Mouse (Mus musculus): ENCODE results near the gene Arhgap25. TPM values are rescaled to one million over a fixed set of nuclear protein-coding genes. Genes with fewer than 3 reads are reported as not detected.
"Not testable (repeated sequence)": the region's sequence is repeated elsewhere in the genome, so short reads cannot be mapped to it uniquely, and the experiment has no call there.

Arhgap25 gene
- polyA plus RNA-seq, 1 experiment from 2014 or later = 6.9 TPM

DNA sequence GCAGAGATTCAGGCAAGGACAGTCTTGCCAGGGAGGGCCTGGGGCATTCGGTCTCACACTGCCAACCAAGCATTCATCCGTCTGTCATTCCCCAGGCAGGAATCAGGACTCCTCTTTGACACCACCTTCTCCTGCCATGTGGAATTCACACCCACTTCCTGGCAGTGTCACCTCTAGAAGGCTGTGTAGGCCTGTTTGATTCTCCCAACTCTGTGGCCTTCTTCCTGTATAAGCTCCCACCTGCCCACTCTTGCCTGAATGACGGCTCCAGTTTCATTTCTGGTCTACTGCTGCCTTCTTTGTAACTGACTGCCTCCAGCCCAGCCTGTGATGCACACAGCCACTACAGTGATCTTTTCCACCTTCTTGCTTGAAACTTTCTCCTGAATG is 49.2 kb downstream of the Arhgap25 start:
- Histone ChIP-seq H3K27me3 (replicated peaks; ENCODE audit: control insufficient read depth, insufficient read depth, low read length) (no peaks in the 10 kb centered on the region), H3K4me1 (replicated peaks; ENCODE audit: control insufficient read depth, insufficient read depth, low read length) (no peaks in the 10 kb centered on the region; the same call in 1 of the 2 replicates), H3K4me2 (no peak overlapping the region), H3K4me3 (ENCODE audit: low read depth, low read length) (no peak overlapping the region), H3K9ac (ENCODE audit: low read depth, low read length) (no peak overlapping the region), H3K27ac (ENCODE audit: low read depth, low read length) (no peak overlapping the region), H3K9me3 (ENCODE audit: control insufficient read depth, low read length) (no peaks in the 10 kb centered on the region), H3K36me3 (ENCODE audit: control insufficient read depth, insufficient read depth, low read length) (no peaks in the 10 kb centered on the region)
- DNase-seq (ENCODE audit: low spot score) = no peak
- WGBS = 81% methylated on average over 3 of the region's 3 CpGs
- ATAC-seq (replicated peaks; ENCODE audit: low FRiP score) = no peak

- no peaks in the 10 kb centered on the region for H3K9me3 ChIP-seq (ENCODE audit: control insufficient read depth, low read length)
- no peak overlapping the region for H3K9ac ChIP-seq (ENCODE audit: low read depth, low read length)
- 66% methylated on average over 12 of the region's 12 CpGs for WGBS
- DNase-seq (ENCODE audit: low spot score) (no peak), ATAC-seq (replicated peaks; ENCODE audit: low FRiP score) (no peak)
- H3K27ac ChIP-seq (ENCODE audit: low read depth, low read length) = no peak overlapping the region
- H3K4me1 ChIP-seq (replicated peaks; ENCODE audit: control insufficient read depth, insufficient read depth, low read length) = no peaks in the 10 kb centered on the region; the same call in 1 of the 2 replicates
- no peaks in the 10 kb centered on the region for H3K36me3 ChIP-seq (ENCODE audit: control insufficient read depth, insufficient read depth, low read length)
- H3K4me3 ChIP-seq (ENCODE audit: low read depth, low read length) = no peak overlapping the region
- H3K27me3 ChIP-seq (replicated peaks; ENCODE audit: control insufficient read depth, insufficient read depth, low read length) = no peaks in the 10 kb centered on the region
- no peak overlapping the region for H3K4me2 ChIP-seq
These were observed 49.7 kb downstream of the Arhgap25 start for GRCm38 (mm10) chr6:87483224-87483899.

GRCm38 (mm10) chr6:87479291-87479999 is 53.6 kb downstream of the Arhgap25 start:
- H3K27ac ChIP-seq (ENCODE audit: low read depth, low read length) = no peak overlapping the region
- H3K9me3 ChIP-seq (ENCODE audit: control insufficient read depth, low read length) = no peaks in the 10 kb centered on the region
- no peak overlapping the region for H3K4me2 ChIP-seq
- 50% methylated on average over 5 of the region's 5 CpGs for WGBS
- no peak overlapping the region for H3K4me3 ChIP-seq (ENCODE audit: low read depth, low read length)
- no peak for DNase-seq (ENCODE audit: low spot score)
- no peaks in the 10 kb centered on the region; the same call in 1 of the 2 replicates for H3K4me1 ChIP-seq (replicated peaks; ENCODE audit: control insufficient read depth, insufficient read depth, low read length)
- H3K27me3 ChIP-seq (replicated peaks; ENCODE audit: control insufficient read depth, insufficient read depth, low read length) = no peaks in the 10 kb centered on the region
- no peak for ATAC-seq (replicated peaks; ENCODE audit: low FRiP score)
- H3K9ac ChIP-seq (ENCODE audit: low read depth, low read length) = no peak overlapping the region
- H3K36me3 ChIP-seq (ENCODE audit: control insufficient read depth, insufficient read depth, low read length) = no peaks in the 10 kb centered on the region

DNA sequence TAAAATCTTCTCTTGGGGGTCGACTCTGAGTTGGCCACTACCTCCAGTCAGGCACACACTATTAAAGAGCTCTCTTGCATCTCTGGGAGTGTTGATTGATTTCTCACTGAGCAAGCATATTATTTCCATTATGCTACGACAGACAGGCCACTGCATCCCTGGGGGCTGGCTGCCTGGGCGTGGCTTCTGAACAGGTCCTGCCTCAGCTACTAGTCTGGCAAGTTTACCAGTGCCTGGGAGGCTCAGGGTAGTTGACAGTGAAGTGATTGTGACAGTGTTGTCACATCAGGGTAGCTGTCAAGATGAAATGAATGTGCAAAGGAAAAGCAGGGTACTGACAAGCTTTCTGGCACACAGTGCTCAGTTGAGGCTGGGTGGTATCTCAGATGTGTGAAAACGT is 54.2 kb downstream of the Arhgap25 start:
- H3K27me3 ChIP-seq (replicated peaks; ENCODE audit: control insufficient read depth, insufficient read depth, low read length) = no peaks in the 10 kb centered on the region
- DNase-seq (ENCODE audit: low spot score) (no peak), ATAC-seq (replicated peaks; ENCODE audit: low FRiP score) (no peak)
- WGBS = 55% methylated on average over 4 of the region's 4 CpGs
- H3K9ac ChIP-seq (ENCODE audit: low read depth, low read length) = no peak overlapping the region
- H3K9me3 ChIP-seq (ENCODE audit: control insufficient read depth, low read length) = no peaks in the 10 kb centered on the region
- H3K36me3 ChIP-seq (ENCODE audit: control insufficient read depth, insufficient read depth, low read length) = no peaks in the 10 kb centered on the region
- no peak overlapping the region for H3K4me3 ChIP-seq (ENCODE audit: low read depth, low read length)
- H3K4me2 ChIP-seq = no peak overlapping the region
- no peaks in the 10 kb centered on the region; the same call in 1 of the 2 replicates for H3K4me1 ChIP-seq (replicated peaks; ENCODE audit: control insufficient read depth, insufficient read depth, low read length)
- no peak overlapping the region for H3K27ac ChIP-seq (ENCODE audit: low read depth, low read length)

- DNase-seq (ENCODE audit: low spot score) (no peak), ATAC-seq (replicated peaks; ENCODE audit: low FRiP score) (no peak)
- Histone ChIP-seq H3K4me3 (ENCODE audit: low read depth, low read length) (no peak overlapping the region), H3K27ac (ENCODE audit: low read depth, low read length) (no peak overlapping the region), H3K27me3 (replicated peaks; ENCODE audit: control insufficient read depth, insufficient read depth, low read length) (no peaks in the 10 kb centered on the region), H3K9me3 (ENCODE audit: control insufficient read depth, low read length) (no peaks in the 10 kb centered on the region), H3K36me3 (ENCODE audit: control insufficient read depth, insufficient read depth, low read length) (no peaks in the 10 kb centered on the region), H3K4me1 (replicated peaks; ENCODE audit: control insufficient read depth, insufficient read depth, low read length) (no peaks in the 10 kb centered on the region; the same call in 1 of the 2 replicates), H3K9ac (ENCODE audit: low read depth, low read length) (no peak overlapping the region), H3K4me2 (no peak overlapping the region)
- WGBS = 88% methylated on average over 5 of the region's 5 CpGs
These were observed 57.8 kb downstream of the Arhgap25 start for GRCm38 (mm10) chr6:87475223-87475622.

DNA sequence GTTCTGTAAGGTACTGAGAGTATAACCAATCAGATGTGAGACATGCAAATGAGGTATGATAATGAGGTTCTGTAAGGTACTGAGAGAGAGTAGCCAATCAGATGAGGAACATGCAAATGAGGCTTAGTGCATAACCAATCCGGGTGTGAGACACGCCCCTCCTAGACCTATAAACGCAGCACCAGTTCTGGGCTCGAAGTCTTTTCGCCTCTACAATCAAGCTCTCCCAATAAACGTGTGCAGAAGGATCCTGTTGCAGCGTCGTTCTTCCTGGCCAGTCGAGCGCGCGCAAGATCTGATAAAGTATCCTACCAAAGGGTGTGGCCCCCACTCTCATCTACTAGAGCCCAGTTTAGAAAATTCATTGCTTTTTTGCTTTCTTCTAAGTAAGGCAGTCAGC is 63.0 kb downstream of the Arhgap25 start:
- H3K27me3 ChIP-seq (replicated peaks; ENCODE audit: control insufficient read depth, insufficient read depth, low read length); H3K4me1 ChIP-seq (replicated peaks; ENCODE audit: control insufficient read depth, insufficient read depth, low read length); H3K36me3 ChIP-seq (ENCODE audit: control insufficient read depth, insufficient read depth, low read length); H3K27ac ChIP-seq (ENCODE audit: low read depth, low read length); DNase-seq (ENCODE audit: low spot score); H3K4me3 ChIP-seq (ENCODE audit: low read depth, low read length); H3K9me3 ChIP-seq (ENCODE audit: control insufficient read depth, low read length); H3K9ac ChIP-seq (ENCODE audit: low read depth, low read length); ATAC-seq (replicated peaks; ENCODE audit: low FRiP score); H3K4me2 ChIP-seq: not testable (repeated sequence)
- WGBS = 90% methylated on average over 12 of the region's 12 CpGs

DNA sequence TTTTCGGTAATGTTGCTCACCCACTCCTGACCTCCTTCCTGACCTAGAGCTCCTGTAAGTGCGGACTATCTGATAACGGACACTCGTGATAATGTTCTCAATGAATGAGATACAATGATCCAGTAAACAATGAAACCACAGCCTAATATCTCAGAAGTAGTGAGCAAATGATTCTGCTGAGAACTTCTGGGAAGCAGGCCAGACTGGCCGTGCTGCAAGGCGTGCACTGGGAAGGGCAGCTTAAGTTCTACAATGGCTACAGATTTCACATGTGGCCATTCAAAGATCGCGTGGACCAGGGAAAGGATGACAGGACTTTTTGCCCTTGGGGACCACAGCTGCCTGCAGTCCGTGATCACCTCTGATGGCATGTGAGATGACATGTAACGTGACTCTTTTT is 64.7 kb downstream of the Arhgap25 start:
- Histone ChIP-seq H3K27ac (ENCODE audit: low read depth, low read length) (no peak overlapping the region), H3K9me3 (ENCODE audit: control insufficient read depth, low read length) (no peaks in the 10 kb centered on the region), H3K27me3 (replicated peaks; ENCODE audit: control insufficient read depth, insufficient read depth, low read length) (no peaks in the 10 kb centered on the region), H3K9ac (ENCODE audit: low read depth, low read length) (no peak overlapping the region), H3K4me2 (no peak overlapping the region), H3K4me1 (replicated peaks; ENCODE audit: control insufficient read depth, insufficient read depth, low read length) (no peaks in the 10 kb centered on the region), H3K36me3 (ENCODE audit: control insufficient read depth, insufficient read depth, low read length) (no peaks in the 10 kb centered on the region), H3K4me3 (ENCODE audit: low read depth, low read length) (no peak overlapping the region)
- ATAC-seq (replicated peaks; ENCODE audit: low FRiP score) (no peak), DNase-seq (ENCODE audit: low spot score) (no peak)
- 85% methylated on average over 10 of the region's 10 CpGs for WGBS

GRCm38 (mm10) chr6:87467373-87467772 is 65.7 kb downstream of the Arhgap25 start:
- DNase-seq (ENCODE audit: low spot score) (no peak), ATAC-seq (replicated peaks; ENCODE audit: low FRiP score) (no peak)
- no peaks in the 10 kb centered on the region for H3K4me1 ChIP-seq (replicated peaks; ENCODE audit: control insufficient read depth, insufficient read depth, low read length)
- no peak overlapping the region for H3K9ac ChIP-seq (ENCODE audit: low read depth, low read length)
- 94% methylated on average over 1 of the region's 1 CpGs for WGBS
- H3K4me3 ChIP-seq (ENCODE audit: low read depth, low read length) = no peak overlapping the region
- no peaks in the 10 kb centered on the region for H3K36me3 ChIP-seq (ENCODE audit: control insufficient read depth, insufficient read depth, low read length)
- no peak overlapping the region for H3K27ac ChIP-seq (ENCODE audit: low read depth, low read length)
- H3K27me3 ChIP-seq (replicated peaks; ENCODE audit: control insufficient read depth, insufficient read depth, low read length) = no peaks in the 10 kb centered on the region
- H3K9me3 ChIP-seq (ENCODE audit: control insufficient read depth, low read length) = no peaks in the 10 kb centered on the region
- H3K4me2 ChIP-seq = no peak overlapping the region

DNA sequence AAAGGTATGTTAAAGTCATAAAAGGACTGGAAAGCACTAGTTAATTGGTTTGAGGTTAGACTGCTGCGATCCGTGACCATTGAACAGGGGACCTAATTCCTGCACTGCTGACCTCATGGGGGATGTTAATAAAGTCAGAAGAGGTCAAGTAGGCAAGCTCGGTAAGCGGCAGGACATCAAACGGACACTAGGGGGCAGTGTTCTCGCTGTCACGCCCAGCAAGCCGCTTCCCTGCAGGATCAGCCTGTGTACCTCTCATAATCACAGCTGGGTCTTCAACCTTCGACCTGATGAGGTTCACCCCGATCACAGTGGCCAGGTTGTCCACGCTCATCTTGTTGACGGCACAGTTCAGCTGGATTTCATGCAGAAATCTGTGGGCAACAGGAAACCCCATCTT is 66.8 kb downstream of the Arhgap25 start:
- 26% methylated on average over 12 of the region's 12 CpGs for WGBS
- H3K27ac ChIP-seq (ENCODE audit: low read depth, low read length) = no peak overlapping the region
- H3K4me1 ChIP-seq (replicated peaks; ENCODE audit: control insufficient read depth, insufficient read depth, low read length) = no peaks in the 10 kb centered on the region
- no peak overlapping the region for H3K9ac ChIP-seq (ENCODE audit: low read depth, low read length)
- H3K4me2 ChIP-seq = no peak overlapping the region
- H3K9me3 ChIP-seq (ENCODE audit: control insufficient read depth, low read length) = no peaks in the 10 kb centered on the region
- ATAC-seq (replicated peaks; ENCODE audit: low FRiP score) = no peak
- H3K27me3 ChIP-seq (replicated peaks; ENCODE audit: control insufficient read depth, insufficient read depth, low read length) = no peaks in the 10 kb centered on the region
- H3K36me3 ChIP-seq (ENCODE audit: control insufficient read depth, insufficient read depth, low read length) = no peaks in the 10 kb centered on the region
- peak; percentile 64 for DNase-seq (ENCODE audit: low spot score)
- no peak overlapping the region for H3K4me3 ChIP-seq (ENCODE audit: low read depth, low read length)

Measured in liver, embryonic 11.5 days (tissue).